Mouse (Mus musculus) right cerebral cortex, postnatal 36 days (tissue): ENCODE data around the gene Clec11a.

ENCODE experiments used
- DNase-seq, 2 experiments: peaks; one replicate each; pipeline ENCODE4 v3.0.0; 2022; ENCODE audit warnings: low spot score in 2 of 2, mixed read lengths in 1 of 2

Gene Clec11a

DNA sequence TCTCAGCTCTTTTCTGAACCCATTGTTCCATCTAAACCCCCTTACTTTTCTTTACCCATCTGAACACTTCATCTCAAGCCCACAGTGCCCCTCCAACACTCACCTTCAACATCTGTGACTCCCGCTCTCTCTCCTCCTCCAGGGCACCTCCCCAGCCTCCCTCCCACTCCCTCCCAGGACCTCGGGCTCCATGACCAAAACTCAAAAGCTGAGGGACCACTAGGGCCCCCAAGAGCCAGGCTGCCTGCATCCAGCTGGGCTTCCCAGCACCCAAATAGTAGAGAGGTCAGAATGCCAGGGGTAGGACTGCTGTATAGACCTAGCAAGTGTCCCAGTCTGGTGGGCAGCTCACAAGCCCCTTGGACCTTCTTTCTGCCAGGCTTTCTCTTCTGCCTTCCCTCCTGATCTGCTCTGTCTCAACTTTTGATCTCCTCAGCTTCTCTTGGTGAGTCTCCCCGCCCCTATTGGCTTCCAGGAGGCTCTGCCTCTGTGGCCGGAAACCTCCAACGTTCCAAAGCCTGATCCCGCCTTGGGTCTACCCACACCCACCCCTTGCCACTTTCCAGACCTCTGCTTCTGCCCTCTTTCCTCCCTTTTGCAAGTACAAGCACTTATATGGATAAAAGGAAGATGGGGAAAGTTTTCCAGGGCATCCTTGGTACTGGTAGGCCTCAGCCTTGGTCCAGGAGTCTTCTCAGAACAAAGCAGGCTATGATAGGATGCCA lies at the start of gene Clec11a:
Gene Clec11a, minus strand, starts transcription at position 387 of the 725 bp plus-strand sequence.
- DNase-seq, result no peak

DNA sequence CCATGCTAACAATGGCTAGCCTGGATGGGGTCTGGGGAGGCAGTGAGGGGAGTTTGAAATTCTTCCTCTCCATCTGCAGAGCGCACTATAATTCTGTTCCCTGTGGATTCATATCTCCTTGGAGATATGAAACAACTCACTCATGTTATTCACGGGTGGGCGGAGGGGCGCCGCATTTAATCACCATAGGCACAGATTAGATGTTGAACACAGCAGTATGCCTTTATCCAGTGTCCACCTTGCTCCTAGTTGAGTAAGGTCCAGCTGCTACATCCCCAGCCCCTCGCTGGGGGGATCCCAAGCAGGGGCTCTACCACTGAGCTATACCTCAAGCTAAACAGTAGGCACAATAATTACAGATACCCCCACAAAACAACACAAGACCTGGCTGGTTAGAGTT lies 48.7 kb upstream of the Clec11a start:
- DNase-seq, result no peak

DNA sequence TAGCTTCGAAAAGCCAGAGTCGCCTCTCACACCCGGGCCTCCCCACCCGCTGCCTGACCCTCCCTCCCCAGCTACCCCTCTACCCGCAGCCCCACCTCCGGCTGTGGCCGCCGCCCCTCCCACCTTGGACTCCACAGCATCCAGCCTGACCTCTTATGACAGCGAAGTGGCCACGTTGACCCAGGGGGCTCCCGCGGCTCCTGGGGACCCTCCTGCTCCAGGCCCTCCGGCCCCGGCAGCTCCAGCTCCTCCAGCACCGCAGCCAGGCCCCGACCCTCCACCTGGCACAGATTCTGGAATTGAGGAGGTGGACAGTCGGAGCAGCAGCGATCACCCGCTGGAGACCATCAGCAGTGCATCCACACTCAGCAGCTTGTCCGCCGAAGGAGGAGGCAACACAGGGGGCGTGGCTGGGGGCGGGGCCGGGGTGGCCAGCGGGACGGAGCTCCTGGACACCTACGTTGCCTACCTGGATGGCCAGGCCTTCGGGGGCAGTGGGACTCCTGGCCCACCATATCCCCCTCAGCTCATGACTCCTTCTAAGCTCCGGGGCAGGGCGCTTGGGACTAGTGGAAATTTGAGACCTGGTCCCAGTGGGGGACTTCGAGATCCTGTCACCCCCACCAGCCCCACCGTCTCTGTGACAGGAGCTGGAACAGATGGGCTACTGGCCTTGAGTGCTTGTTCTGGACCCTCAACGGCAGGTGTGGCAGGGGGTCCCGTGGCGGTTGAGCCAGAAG lies 47.1 kb upstream of the Clec11a start:
- no peak for DNase-seq

DNA sequence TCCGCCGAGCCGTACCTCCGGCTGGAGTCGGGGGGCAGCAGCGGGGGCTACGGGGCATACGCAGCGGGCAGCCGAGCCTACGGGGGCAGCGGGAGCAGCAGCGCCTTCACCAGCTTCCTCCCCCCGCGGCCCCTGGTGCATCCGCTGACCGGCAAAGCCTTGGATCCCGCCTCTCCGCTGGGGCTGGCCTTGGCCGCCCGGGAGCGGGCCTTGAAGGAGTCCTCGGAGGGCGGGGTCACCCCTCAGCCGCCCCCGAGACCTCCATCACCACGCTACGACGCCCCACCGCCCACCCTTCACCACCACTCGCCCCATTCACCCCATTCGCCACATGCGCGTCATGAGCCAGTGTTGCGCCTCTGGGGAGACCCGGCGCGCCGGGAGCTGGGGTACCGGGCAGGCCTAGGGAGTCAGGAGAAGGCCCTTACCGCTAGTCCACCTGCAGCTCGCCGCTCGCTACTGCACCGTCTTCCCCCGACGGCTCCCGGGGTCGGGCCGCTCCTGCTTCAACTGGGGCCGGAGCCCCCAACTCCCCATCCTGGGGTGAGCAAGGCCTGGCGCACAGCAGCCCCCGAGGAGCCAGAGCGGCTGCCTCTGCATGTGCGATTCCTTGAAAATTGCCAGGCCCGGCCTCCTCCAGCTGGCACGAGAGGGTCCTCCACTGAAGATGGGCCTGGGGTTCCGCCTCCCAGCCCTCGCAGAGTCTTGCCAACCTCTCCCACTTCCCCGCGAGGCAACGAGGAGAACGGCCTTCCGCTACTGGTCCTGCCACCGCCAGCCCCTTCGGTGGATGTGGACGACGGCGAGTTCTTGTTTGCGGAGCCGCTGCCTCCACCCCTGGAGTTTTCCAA lies 46.3 kb upstream of the Clec11a start:
- no peak for DNase-seq

DNA sequence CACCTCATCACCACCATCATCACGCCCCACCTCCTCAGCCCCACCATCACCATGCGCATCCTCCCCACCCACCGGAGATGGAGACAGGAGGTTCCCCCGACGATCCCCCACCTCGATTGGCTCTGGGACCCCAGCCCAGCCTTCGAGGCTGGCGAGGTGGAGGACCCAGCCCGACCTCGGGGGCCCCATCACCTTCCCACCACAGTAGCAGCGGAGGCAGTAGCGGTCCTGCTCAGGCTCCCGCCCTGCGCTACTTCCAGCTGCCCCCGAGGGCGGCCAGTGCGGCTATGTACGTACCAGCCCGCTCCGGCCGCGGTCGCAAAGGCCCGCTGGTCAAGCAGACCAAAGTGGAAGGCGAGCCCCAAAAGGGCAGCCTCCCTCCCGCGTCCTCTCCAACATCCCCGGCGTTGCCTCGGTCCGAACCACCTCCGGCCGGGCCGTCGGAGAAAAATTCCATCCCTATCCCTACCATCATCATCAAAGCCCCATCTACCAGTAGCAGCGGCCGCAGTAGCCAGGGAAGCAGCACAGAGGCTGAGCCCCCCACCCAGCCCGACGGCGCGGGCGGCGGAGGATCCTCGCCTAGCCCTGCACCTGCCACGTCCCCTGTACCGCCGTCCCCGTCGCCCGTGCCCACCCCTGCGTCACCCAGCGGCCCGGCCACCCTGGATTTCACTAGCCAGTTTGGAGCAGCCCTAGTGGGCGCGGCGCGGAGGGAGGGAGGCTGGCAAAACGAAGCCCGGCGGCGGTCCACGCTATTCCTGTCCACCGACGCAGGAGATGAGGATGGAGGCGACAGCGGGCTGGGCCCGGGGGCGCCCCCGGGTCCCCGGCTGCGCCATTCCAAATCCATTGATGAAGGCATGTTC lies 45.4 kb upstream of the Clec11a start:
- DNase-seq, result no peak

DNA sequence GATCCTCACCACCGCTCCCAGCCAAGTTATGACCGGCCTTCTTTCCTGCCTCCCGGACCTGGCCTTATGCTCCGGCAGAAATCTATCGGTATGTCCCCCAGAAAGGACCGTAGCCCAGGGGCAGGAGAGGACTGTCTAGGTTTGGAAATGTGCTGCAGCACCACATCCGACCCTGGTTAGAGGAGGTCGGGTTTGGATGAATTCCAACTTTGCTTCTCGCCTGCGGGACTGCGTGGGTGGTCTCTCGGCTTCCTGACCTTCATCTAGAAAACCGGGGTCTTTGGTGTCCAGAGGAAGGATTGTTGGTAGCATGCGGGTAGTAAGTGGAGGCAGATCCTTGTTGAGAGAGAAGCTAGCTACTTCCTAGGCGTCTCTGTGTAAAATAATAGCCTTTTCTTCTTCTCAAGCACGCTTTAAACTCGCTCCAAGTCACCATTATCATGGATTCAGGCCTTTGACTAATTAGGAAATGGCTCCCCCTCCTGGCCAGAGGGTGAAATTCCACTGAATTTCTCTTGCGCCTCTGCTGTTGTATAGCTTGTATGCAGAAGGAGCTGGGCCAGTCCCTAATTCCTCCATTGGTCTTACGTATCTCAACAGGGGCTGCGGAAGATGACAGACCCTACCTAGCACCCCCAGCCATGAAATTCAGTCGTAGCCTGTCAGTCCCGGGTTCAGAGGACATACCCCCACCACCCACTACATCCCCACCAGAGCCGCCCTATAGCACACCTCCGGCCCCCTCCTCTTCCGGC lies 44.4 kb upstream of the Clec11a start:
- DNase-seq, result peak in 1 of 2 experiments; percentile 80

DNA sequence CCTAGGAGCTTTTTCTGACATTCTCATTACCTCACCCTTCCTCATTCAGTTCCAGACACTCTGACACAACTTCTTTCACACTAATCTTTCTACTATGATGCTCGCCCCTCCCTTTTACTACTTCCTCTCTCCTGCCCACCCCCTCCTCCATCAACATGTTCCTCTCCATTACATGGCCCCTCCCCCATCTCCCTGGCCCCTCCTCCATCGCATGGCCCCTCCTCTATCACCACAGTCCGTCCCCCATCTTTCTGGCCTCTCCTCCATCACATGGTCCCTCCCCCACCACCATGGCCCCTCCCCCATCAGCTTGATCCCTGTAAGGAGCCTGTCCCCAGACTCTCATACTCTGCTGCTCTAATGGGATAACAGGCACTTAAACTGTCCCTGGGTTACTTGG lies 42.3 kb upstream of the Clec11a start:
- DNase-seq, result no peak

DNA sequence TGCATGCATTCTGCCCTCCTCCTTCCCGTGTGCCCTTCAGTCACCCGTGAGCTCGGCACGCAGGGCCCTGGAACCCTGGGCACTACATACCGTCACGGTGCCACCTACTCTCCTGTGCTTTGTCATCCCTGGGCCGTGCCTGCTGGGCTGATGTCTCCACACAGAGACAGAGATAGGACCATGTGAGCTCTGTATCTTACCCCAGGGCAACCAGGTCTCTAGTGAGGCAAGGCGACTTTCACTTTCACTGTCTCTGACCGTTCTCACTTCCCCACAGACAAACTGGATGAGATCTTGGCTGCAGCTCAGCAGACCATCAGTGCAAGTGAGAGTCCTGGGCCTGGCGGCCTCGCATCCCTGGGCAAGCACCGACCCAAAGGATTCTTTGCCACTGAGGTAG lies 37.9 kb upstream of the Clec11a start:
- no peak for DNase-seq

DNA sequence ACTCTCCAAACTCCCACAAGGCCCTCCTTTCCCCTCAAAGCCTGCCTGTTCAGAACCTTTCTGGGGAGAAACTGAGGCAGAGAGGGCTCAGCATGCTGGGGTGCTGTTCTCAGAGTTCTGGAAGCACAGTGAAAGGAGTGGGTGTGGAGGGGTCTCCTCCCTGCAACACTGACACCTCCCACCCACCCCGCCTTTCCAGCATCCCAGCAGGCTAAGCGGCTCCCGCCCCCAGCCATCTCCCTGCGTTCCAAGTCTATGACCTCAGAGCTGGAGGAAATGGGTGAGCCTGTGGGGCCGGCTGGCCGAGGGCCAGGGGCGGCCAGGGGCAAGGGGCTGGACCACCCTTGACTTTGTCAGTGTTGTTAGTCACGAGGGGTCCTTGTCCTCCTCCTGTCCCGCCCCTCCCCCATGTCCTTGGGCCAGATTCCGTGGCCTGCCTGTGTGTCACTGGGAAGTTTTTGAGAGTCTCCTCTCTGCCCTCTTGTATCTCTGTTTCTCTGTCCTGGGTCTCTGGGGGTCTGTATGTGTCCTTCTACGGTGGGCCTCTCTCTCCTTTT lies 36.8 kb upstream of the Clec11a start:
- no peak for DNase-seq

DNA sequence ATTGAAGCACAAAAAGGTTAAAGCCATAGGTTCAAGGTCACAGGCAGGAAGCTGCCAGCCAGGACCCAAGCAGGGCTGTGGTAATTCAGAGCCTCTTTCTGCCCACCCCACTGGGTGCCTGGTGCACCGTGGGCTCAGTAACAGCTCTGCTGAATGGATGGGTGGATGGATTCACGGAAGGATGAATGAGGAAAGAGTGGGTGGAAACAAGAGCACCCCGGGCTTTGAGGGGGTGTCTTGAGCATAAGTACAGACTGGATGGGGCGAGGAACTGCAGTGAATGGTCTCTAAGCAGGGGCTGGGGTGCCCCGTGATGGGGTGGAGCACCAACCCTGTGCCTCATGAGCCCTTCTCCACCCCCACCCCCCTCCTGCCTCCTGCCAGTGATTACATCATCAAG lies 35.0 kb upstream of the Clec11a start:
- DNase-seq, result no peak

DNA sequence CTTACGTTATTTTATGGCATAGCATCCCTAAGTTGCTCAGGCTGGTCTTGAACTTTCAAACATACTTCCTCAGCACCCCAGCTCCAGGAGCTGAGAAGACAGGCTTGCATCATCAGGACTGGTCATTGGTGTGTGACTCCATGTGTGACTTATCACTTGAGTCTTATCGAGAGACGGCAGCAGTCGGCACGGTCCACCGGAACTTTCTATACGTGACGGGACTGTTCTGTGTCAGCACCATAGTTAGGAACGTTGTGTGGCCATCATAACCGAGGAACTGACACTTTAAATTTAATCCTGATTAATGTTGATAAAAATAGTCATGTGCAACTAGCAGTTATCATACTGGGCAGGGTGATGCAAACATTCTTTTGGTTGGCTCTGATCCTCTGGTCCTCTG lies 34.4 kb upstream of the Clec11a start:
- DNase-seq, result no peak

DNA sequence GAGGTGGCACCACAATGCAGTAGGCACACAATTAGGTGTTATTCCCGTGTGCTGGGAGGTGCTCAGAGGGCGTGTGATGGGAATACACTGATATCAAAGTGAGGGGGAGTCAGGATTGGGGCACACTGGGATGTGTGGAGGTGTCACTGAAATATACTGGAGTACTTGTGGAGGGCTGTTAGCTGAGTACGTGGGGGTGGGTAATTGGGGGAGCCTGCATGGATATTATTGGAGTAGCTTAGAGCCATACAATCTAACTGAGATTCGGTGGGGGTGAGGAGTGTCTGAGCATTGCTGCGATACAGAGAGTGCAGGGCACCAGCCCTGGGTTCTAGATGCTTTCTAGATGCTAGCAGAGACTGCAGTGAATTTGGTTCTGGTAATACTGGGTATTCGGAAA lies 33.5 kb upstream of the Clec11a start:
- no peak for DNase-seq

DNA sequence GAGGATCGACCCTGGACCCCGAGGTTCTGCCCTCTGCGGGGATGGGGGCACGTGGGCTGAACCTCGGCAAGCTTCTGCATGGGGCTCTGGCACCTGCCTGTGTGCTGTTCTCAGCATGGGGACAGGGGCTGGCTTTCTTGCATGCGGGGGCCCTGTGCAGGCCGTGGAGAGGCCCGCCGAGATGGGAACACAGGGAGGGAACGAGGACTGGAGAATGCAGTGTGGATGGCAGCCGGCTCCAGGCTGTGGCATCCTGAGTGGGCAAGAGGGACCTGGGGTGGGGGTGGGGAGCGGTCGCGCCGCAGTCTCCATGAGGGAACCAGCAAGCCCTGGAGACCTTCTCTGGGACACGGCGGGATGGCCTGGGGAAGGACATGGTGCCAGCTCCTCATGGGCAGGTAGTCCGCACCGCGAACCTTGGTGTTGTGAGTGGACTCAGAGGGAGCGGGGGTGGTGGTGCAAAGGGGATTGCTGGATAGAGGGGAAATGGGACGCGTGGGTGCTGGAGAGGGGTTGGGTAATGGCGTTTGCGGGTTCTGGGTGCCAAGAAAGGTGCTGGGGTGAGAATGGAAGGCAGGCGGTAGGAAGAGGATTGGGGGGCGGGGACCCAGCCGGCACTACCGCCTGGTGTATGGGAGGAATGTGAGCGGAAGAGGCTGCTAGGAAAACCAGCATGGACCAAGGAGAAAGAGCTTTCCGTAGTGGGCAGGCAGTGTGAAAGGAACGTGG lies 30.6 kb upstream of the Clec11a start:
- DNase-seq, result no peak

DNA sequence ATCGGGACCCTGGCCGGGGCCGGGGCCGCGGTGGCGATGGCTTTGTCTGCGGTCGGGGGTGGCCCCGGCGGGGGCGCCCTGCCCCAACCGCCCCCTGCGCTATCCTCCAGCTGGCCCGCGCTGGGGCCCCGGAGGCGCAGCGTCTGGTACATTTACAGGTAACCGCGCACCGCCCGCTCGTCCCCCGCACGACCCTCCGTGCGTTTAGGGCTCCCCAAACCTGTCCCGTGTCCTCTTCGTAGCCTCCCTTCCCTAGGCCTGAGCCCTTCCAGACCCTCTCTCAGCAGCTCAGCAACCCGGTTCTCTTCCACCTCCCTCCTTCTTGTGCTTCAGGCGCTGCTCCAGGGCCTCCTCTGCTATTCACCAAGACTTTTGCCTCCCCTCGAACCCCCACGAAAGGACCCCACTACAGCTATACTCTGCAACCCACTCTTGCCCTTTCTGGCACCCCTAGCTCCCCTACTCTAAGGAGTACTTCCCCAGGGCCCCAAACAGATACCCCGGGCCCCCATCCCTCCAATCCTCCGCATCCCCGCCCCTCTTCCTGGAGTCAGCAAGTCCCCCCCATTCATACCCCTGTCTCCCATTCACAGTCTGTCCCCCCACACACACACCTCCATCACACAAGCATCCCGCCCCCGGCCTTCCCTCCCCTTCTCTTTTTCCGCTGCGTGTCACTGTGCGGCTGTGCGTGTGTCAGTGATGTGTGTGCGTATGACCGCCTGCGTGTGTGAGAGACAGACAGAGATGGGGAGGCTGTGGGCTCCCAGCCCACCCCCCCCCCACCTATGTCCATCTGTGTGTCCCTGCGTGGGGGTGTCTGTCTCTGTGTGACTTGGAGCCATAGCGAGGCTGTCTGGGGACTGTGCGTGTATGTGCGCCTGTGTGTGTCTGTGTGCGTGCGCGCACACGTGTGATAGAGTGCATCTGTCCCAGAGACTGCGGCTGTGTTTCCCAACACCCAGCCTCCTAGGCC lies 29.6 kb upstream of the Clec11a start:
- DNase-seq, result peak; percentile 72 to 77

DNA sequence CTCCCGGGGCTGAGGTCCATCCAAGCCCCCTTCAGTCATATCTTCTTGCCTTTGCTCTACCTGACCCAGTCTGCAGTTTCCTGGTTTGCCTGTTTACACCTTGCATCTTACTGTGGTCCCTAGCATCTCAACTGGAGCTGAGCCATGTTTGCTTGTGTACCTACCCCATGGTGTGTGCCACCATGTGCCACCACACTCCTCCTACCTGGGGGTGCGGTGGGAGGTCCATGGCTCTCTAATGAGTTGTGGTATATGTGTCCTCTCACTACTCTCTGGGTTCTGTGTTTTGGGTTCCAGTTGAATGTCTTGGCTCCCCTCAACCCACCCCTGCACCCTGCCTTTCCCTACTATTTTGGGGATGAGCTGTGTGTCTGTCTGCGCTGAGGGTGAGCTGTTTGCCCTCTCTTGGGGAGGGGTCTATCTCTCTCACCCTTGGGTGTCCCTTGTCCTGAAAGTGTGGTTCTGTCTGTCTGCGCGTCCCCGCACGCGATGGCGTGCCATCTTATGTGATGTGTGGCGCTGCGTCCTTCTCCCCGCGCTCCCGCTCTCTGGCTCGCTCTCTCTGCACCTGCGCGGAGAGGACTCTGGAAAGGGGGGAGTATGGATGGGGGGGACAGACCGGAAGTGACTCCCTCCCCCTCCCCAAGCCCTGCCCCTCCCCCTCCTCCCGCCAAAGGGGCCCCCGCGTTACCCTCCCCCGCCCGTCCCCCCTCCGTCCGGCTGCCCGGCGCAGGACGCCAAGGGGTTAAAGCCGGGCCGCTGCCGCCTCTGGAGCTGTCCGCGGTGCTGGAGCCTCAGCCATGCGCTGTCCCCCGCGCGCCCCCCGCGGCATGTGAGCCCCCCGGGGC lies 28.6 kb upstream of the Clec11a start:
- DNase-seq, result no peak

DNA sequence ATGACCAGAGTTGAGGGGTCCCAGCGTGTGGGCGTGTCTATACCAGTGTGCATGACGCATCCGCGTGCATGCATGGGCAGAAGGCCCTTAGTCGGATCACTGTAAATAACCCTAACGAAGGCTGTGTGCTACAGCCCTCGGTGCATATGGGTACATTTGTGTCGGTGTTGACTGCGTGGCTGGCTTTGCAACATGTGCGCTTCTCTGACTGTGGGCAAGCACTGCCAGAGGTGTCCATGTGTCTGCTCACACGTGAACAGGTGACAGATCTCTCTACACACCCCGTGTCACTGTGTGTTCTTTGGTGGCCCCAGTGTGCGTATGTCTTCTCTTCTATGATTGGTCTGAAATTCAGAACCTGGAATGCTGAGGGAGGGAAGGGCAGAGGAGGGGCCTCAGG lies 27.4 kb upstream of the Clec11a start:
- DNase-seq, result no peak

DNA sequence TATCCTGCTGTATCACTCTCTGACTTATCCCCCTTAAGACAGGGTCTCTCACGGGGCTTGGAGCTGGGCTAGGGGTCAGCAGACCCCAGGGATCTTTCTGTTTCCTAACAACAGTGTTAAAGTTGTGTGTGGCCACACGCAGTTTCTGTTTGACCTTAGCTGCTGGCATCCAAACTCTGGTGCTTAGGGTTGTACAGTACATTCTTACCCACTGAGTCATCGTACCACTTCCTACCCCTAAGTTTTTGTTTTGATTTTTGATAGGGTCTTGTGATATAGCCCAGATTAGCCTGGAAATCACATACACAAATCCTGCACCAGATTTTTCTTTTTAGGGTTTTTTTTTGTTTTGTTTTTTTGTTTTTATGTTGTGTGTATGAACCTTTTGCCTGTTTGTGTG lies 25.6 kb upstream of the Clec11a start:
- DNase-seq, result no peak

DNA sequence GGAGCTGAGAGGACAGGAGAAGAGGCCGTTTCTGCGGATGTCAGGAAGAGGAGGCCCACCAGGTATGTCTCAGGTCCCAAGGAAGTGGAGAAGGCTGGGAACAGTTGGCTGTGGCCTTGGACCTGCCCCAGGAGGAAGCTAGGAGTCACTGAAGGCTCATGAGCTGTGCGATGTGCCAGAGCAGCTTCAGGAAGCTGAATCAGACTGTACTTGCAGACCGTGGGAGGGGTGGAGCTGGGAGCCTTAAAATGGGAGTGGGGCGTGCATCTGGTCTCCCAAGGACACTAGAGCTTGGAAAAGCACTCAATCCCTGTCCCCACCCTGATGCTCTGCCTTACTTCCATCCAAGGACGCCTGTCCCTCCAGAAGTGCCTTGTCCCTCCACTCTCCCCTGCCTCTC lies 19.9 kb upstream of the Clec11a start:
- DNase-seq, result no peak
